Mouse (Mus musculus) lung, postnatal 0 days (tissue): ENCODE results near the gene Ankrd24. TPM values are rescaled to one million over a fixed set of nuclear protein-coding genes. Genes with fewer than 3 reads are reported as not detected.

ENCODE experiments used
- ATAC-seq: fragments of 200-750 bp; cut with Nextera tagmentation; 2 replicates; pipeline ENCODE4 v1.8.0; 2017; ENCODE audit warnings: moderate library complexity
- DNase-seq: peaks from one replicate; pipeline ENCODE4 v3.0.0-alpha.2; 2016; ENCODE audit warnings: low spot score
- H3K27ac ChIP-seq: fragments of 300-500 bp; sonication (generic); 2 replicates; pipeline ENCODE4 v1.5.1; 2014; ENCODE audit warnings: antibody characterized with exemption, mild to moderate bottlenecking, low read length, mixed read lengths
- H3K27me3 ChIP-seq: fragments of 300-500 bp; sonication (generic); replicated peaks from 2 replicates; pipeline ENCODE4 v1.6.1; 2014; ENCODE audit warnings: low read length, mixed read lengths; ENCODE audit not compliant: insufficient read depth
- H3K36me3 ChIP-seq: fragments of 300-500 bp; sonication (generic); 2 replicates; pipeline ENCODE4 v1.6.1; 2014; ENCODE audit warnings: low read length, mixed read lengths; ENCODE audit not compliant: insufficient read depth
- H3K4me1 ChIP-seq: fragments of 300-500 bp; sonication (generic); 2 replicates; pipeline ENCODE4 v1.6.1; 2014; ENCODE audit warnings: antibody characterized with exemption, low read depth, low read length, mixed read lengths; ENCODE audit not compliant: insufficient read depth
- H3K4me2 ChIP-seq: fragments of 300-500 bp; sonication (generic); replicated peaks from 2 replicates; pipeline ENCODE4 v1.6.1; 2014; ENCODE audit warnings: low read depth, mild to moderate bottlenecking, low read length, moderate library complexity, mixed read lengths
- H3K4me3 ChIP-seq: fragments of 300-500 bp; sonication (generic); 2 replicates; pipeline ENCODE4 v1.5.1; 2014; ENCODE audit warnings: low read depth, low read length
- H3K9ac ChIP-seq: fragments of 300-500 bp; sonication (generic); replicated peaks from 2 replicates; pipeline ENCODE4 v1.6.1; 2014; ENCODE audit warnings: low read depth, mild to moderate bottlenecking
- H3K9me3 ChIP-seq: fragments of 300-500 bp; sonication (generic); 2 replicates; pipeline ENCODE4 v1.6.1; 2016; ENCODE audit warnings: low read length, mixed read lengths
- CTCF ChIP-seq: IDR thresholded peaks from 2 replicates; pipeline ENCODE4 v1.5.1; 2016; ENCODE audit warnings: antibody characterized with exemption, mild to moderate bottlenecking
- EP300 ChIP-seq: IDR thresholded peaks from 2 replicates; pipeline ENCODE4 v1.6.1; 2016; ENCODE audit warnings: antibody characterized with exemption, mild to moderate bottlenecking, control low read depth
- WGBS: fragments of 180-500 bp; shearing (Covaris S2); extraction: QIAGEN DNeasy Blood & Tissue Kit; methylation state at CpG from one replicate; pipeline ENCODE4 v1.1.7; 2014; 5-methylcytosine and 5-hydroxymethylcytosine counted together
- polyA plus RNA-seq: library from polyadenylated mRNA; unstranded; fragments of >200 nt; fragmentation: Nextera tagmentation; extraction: Ambion mirVana; gene quantifications from 2 replicates; pipeline ENCODE4 v1.2.1, GENCODE M21; 2015

Gene Ankrd24
- polyA plus RNA-seq, 1 experiment from 2014 or later: 5.3 TPM

DNA sequence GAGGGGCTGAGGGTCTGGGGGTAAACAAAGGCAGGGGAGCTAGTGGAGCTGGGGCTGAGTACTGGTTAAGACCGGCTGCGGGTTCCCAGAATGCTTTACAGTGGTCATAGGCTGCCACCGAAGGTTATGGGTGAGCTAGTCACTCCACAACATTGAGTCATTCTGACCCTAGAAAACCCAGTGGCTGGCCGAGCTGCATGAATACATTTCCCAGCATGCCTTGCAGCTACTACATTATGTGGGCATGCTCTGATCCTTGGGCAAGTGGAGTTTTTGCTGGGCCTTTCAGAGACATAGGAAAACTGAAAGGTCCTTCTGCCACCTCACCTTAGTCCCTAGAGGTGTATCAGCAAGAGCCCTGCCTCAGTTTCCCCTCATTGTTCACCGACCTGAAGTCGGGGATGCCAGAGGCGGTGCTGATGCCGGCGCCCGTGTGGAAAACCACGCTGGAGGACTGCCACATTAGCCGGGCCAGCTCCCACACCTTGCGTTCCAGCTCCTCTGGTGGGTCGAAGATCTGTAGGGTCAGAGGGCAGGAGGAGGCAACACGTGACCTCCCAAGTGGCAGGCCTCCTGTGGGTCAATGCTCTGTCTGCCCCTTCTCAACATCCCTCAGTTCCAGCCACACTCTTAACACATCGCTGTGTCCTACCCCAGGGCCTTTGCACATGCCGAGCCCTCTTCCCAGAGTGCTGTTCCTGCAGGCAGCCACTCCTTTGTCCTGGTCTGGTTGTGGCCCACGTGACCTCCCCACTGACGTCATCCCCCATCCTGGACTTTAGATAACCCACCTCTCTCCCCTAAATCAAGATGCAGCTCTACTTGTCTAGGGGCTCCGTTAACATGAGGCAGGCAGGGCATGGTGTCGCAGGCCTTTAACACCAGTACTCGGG lies 2.0 kb upstream of the Ankrd24 start:
- peak; percentile 33 for DNase-seq

DNA sequence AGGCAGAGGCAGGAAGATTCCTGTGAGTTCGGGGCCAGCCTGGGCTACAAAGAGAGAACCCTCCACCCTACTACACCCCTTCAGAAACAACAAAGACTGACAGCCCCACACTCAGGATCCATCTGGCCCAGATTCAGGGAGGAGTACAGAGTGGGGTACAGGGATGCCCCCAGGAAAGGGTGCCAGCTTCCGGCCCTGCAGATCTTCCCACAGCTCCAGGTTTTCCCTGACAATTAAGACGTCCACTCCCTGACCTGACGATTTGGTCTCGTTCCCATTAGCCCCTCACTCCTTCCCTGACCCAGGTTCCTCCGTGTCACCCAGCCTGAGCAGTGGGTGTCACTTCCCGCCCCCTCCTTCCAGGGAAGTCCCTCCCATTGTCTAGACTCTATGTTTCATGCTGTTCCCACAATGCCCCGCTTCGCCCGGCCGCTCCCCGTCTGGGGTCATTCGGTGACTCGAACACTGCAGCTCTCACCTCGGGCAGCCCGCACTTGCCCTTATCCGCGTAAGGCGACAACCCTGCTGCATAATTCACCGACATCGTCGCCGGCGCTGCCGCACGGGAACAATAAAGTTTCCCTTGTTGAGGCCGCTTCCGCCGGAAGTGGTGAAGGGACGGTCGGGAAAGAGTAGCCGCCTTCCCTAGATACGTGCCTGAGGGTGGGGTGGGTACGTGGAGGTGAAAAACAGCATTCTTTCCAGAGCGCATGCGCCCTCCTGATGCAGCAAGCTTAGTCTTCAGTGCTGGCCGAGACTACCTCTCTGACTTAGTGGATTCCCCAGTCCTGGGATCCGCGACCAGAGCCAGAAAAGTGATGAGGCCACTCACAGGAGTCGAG lies 1.1 kb upstream of the Ankrd24 start, which contains the start of gene Sirt6:
Sirt6 (minus strand) TSS at position 804 of the 842 bp plus-strand sequence.
- no peaks in the 10 kb centered on the region for H3K27me3 ChIP-seq
- H3K4me3 ChIP-seq: peak within 1 kb of the TSS; percentile 66
- H3K4me1 ChIP-seq: peaks cover 13% of the 10 kb centered on the region
- WGBS: 6% methylated on average over 39 of the region's 40 CpGs
- DNase-seq (peak; percentile 99), ATAC-seq (peak; percentile 95)
- peak within 1 kb of the TSS; percentile 30 for H3K9ac ChIP-seq
- H3K9me3 ChIP-seq: no peaks in the 10 kb centered on the region
- peaks cover 5% of the 10 kb centered on the region; the same call in 1 of the 2 replicates for H3K36me3 ChIP-seq
- H3K4me2 ChIP-seq: peak within 1 kb of the TSS; percentile 78
- H3K27ac ChIP-seq: peak within 1 kb of the TSS; percentile 92
- TF ChIP-seq CTCF: no peak
- TF ChIP-seq EP300: peak; percentile 71

More for the DNA sequence above, 2.0 kb upstream of the Ankrd24 start:
- WGBS: 90% methylated on average over 22 of the region's 22 CpGs
- Histone ChIP-seq H3K27me3 (no peaks in the 10 kb centered on the region), H3K27ac (peak overlapping the region; percentile 92; the same call in 1 of the 2 replicates), H3K4me3 (peak overlapping the region; percentile 66), H3K4me1 (peaks cover 13% of the 10 kb centered on the region), H3K9me3 (no peaks in the 10 kb centered on the region), H3K36me3 (peaks cover 14% of the 10 kb centered on the region; the same call in 1 of the 2 replicates), H3K9ac (no peak overlapping the region), H3K4me2 (peak overlapping the region; percentile 78)
- ATAC-seq: no peak
- TF ChIP-seq CTCF: no peak
- TF ChIP-seq EP300: no peak

GRCm38 (mm10) chr10:81627836-81628220 lies 512 bp upstream of the Ankrd24 start:
- H3K4me1 ChIP-seq: peaks cover 13% of the 10 kb centered on the region
- H3K4me3 ChIP-seq: peak overlapping the region; percentile 66
- H3K4me2 ChIP-seq: peak overlapping the region; percentile 78
- 36% methylated on average over 7 of the region's 7 CpGs for WGBS
- no peaks in the 10 kb centered on the region for H3K27me3 ChIP-seq
- peak overlapping the region; percentile 30 for H3K9ac ChIP-seq
- peak; percentile 29 for ATAC-seq
- no peaks in the 10 kb centered on the region for H3K9me3 ChIP-seq
- 0 out of 2 replicates have a peak, but pooled peaks cover 3% of the 10 kb centered on the region for H3K36me3 ChIP-seq
- no peak for TF ChIP-seq EP300
- TF ChIP-seq CTCF: no peak
- peak overlapping the region; percentile 92 for H3K27ac ChIP-seq
- no peak for DNase-seq

DNA sequence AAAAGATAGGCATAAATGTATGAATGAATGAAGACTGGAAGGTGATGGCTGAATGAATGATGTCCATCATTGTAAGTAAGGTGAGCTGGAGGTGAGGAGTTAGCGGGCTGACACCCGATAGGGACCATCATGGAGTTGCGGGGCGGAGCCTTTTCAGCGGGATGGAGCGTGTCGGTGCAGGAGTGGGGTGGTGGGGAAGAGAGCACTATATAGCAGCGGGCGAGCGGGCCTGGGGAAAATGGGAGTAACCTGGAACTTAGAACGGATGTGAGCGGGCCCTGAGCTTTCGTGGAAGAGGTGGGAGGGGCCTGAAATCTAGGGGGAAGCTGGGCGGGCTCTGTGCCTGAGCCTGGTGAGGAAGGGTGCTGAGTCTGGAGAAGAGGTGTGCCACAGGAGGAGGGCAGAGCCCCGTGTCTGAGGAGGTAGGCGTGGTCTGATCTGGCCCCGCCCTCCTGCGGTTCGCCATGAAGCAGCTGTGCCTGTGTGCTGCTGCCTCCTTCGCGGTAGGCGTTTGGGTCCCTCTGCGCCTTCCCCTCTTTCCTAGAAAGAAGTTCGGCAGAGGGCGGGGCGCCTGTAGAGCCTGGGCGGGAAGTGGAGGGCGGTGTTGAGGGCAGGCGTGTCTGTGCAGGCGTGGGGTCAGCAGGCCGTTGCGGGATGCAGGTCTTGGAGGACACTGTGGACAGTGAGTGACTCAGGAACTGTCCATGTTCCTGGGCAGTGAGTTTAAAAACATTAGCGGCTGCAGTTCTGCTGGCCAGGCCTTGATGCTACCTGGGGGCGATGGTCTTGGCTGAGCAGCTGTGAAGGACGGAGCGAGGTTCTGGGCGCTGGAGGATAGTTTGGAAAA lies 5.1 kb downstream of the Ankrd24 start:
- H3K36me3 ChIP-seq: no peaks in the 10 kb centered on the region
- peaks cover 3% of the 10 kb centered on the region; the same call in 1 of the 2 replicates for H3K4me1 ChIP-seq
- H3K4me3 ChIP-seq: peak overlapping the region; percentile 38
- peak overlapping the region; percentile 81 for H3K4me2 ChIP-seq
- DNase-seq (peak; percentile 93), ATAC-seq (peak; percentile 97)
- no peaks in the 10 kb centered on the region for H3K27me3 ChIP-seq
- TF ChIP-seq CTCF (no peak), EP300 (no peak)
- 3% methylated on average over 32 of the region's 37 CpGs for WGBS
- H3K27ac ChIP-seq: no peak overlapping the region; the same call in 1 of the 2 replicates
- H3K9me3 ChIP-seq: no peaks in the 10 kb centered on the region
- peak overlapping the region; percentile 36; the same call in 1 of the 2 replicates for H3K9ac ChIP-seq

DNA sequence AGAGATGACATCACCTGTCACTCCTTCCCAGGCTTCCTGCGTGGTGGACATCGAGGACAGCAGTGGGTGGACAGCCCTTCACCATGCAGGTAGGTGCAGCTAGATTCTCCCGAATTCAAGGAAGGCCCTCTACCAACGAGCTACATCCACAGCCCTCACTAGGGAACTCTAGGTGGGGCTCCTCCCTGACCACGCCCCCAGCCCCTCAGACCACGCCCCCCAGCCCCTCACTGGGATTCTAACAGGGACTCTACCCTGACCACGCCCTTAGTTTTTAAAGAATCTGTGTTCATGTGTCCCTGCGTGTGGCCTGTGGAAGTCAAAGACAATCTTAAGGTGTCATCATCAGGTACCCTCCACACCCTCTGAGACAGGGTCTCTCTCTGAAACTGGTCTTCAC lies 8.0 kb downstream of the Ankrd24 start:
- WGBS: 26% methylated on average over 7 of the region's 8 CpGs
- no peak for TF ChIP-seq CTCF
- no peak for TF ChIP-seq EP300
- no peaks in the 10 kb centered on the region for H3K36me3 ChIP-seq
- H3K27ac ChIP-seq: no peak overlapping the region
- H3K4me1 ChIP-seq: peaks cover 3% of the 10 kb centered on the region; the same call in 1 of the 2 replicates
- ATAC-seq: no peak
- H3K27me3 ChIP-seq: no peaks in the 10 kb centered on the region
- H3K9me3 ChIP-seq: no peaks in the 10 kb centered on the region
- no peak overlapping the region for H3K9ac ChIP-seq
- no peak overlapping the region for H3K4me3 ChIP-seq
- DNase-seq: no peak
- H3K4me2 ChIP-seq: no peak overlapping the region
